Mouse (Mus musculus): ENCODE results near the gene Spata32. TPM values are rescaled to one million over a fixed set of nuclear protein-coding genes. Genes with fewer than 3 reads are reported as not detected.

Gene Spata32
- polyA plus RNA-seq, 1 experiment from 2014 or later, result 0.15 TPM

- no peak overlapping the region for H3K4me2 ChIP-seq (replicated peaks)
- WGBS, result 87% methylated on average over 4 of the region's 4 CpGs
Observed at GRCm38 (mm10) chr11:103219995-103220394, 1.8 kb upstream of the Spata32 start.

GRCm38 (mm10) chr11:103219259-103219658 lies 1.0 kb upstream of the Spata32 start:
- ATAC-seq (replicated peaks), result no peak
- H3K27ac ChIP-seq (replicated peaks), result no peak overlapping the region
- no peaks in the 10 kb centered on the region for H3K27me3 ChIP-seq
- H3K36me3 ChIP-seq, result peaks cover 15% of the 10 kb centered on the region; the same call in 1 of the 2 replicates
- no peaks in the 10 kb centered on the region for H3K9me3 ChIP-seq
- no peak overlapping the region for H3K9ac ChIP-seq (replicated peaks)
- no peak overlapping the region for H3K4me2 ChIP-seq (replicated peaks)
- peaks cover 7% of the 10 kb centered on the region for H3K4me1 ChIP-seq
- 91% methylated on average over 5 of the region's 5 CpGs for WGBS
- H3K4me3 ChIP-seq, result no peak overlapping the region

More at GRCm38 (mm10) chr11:103219995-103220394, 1.8 kb upstream of the Spata32 start:
- no peak overlapping the region for H3K27ac ChIP-seq (replicated peaks)
- no peak overlapping the region for H3K4me3 ChIP-seq
- no peaks in the 10 kb centered on the region for H3K9me3 ChIP-seq
- H3K27me3 ChIP-seq, result no peaks in the 10 kb centered on the region
- no peak for ATAC-seq (replicated peaks)
- H3K9ac ChIP-seq (replicated peaks), result no peak overlapping the region
- peaks cover 19% of the 10 kb centered on the region; the same call in 1 of the 2 replicates for H3K36me3 ChIP-seq
- H3K4me1 ChIP-seq, result peaks cover 7% of the 10 kb centered on the region

GRCm38 (mm10) chr11:103218517-103218901 lies 277 bp upstream of the Spata32 start:
- no peaks in the 10 kb centered on the region for H3K9me3 ChIP-seq
- H3K27me3 ChIP-seq, result no peaks in the 10 kb centered on the region
- H3K27ac ChIP-seq (replicated peaks), result peak overlapping the region; percentile 65
- peaks cover 12% of the 10 kb centered on the region; the same call in 1 of the 2 replicates for H3K36me3 ChIP-seq
- peak overlapping the region; percentile 78 for H3K9ac ChIP-seq (replicated peaks)
- 0 out of 2 replicates have a peak, but pooled peaks have one; percentile 29 for ATAC-seq (replicated peaks)
- H3K4me2 ChIP-seq (replicated peaks), result peak overlapping the region; percentile 100
- WGBS, result 18% methylated on average over 6 of the region's 6 CpGs
- H3K4me3 ChIP-seq, result peak overlapping the region; percentile 62
- H3K4me1 ChIP-seq, result peaks cover 7% of the 10 kb centered on the region

- no peak overlapping the region for H3K4me3 ChIP-seq
- 77% methylated on average over 1 of the region's 1 CpGs for WGBS
- peaks cover 7% of the 10 kb centered on the region for H3K4me1 ChIP-seq
- H3K36me3 ChIP-seq, result peaks cover under 1% of the 10 kb centered on the region; the same call in 1 of the 2 replicates
- H3K27me3 ChIP-seq, result no peaks in the 10 kb centered on the region
- no peak overlapping the region for H3K27ac ChIP-seq (replicated peaks)
- ATAC-seq (replicated peaks), result no peak
- no peak overlapping the region for H3K9ac ChIP-seq (replicated peaks)
- no peaks in the 10 kb centered on the region for H3K9me3 ChIP-seq
- no peak overlapping the region for H3K4me2 ChIP-seq (replicated peaks)
Observed at GRCm38 (mm10) chr11:103215355-103215754, 2.9 kb downstream of the Spata32 start.

GRCm38 (mm10) chr11:103213712-103214111 lies 4.5 kb downstream of the Spata32 start:
- WGBS, result 86% methylated on average over 5 of the region's 5 CpGs
- H3K4me2 ChIP-seq (replicated peaks), result no peak overlapping the region

GRCm38 (mm10) chr11:103210291-103210690 lies 7.9 kb downstream of the Spata32 start:
- 77% methylated on average over 8 of the region's 8 CpGs for WGBS
- H3K4me3 ChIP-seq, result no peak overlapping the region
- no peaks in the 10 kb centered on the region for H3K4me1 ChIP-seq
- H3K9ac ChIP-seq (replicated peaks), result no peak overlapping the region
- no peak overlapping the region for H3K27ac ChIP-seq (replicated peaks)
- H3K9me3 ChIP-seq, result no peaks in the 10 kb centered on the region
- H3K27me3 ChIP-seq, result no peaks in the 10 kb centered on the region
- no peak for ATAC-seq (replicated peaks)
- no peaks in the 10 kb centered on the region for H3K36me3 ChIP-seq
- H3K4me2 ChIP-seq (replicated peaks), result no peak overlapping the region

More at GRCm38 (mm10) chr11:103213712-103214111, 4.5 kb downstream of the Spata32 start:
- H3K9me3 ChIP-seq, result no peaks in the 10 kb centered on the region
- H3K9ac ChIP-seq (replicated peaks), result no peak overlapping the region
- H3K27ac ChIP-seq (replicated peaks), result no peak overlapping the region
- H3K36me3 ChIP-seq, result no peaks in the 10 kb centered on the region
- H3K4me1 ChIP-seq, result peaks cover 7% of the 10 kb centered on the region
- H3K4me3 ChIP-seq, result no peak overlapping the region
- no peaks in the 10 kb centered on the region for H3K27me3 ChIP-seq
- no peak for ATAC-seq (replicated peaks)

GRCm38 (mm10) chr11:103208458-103208857 lies 9.8 kb downstream of the Spata32 start, which contains the start of gene 1700023F06Rik:
1700023F06Rik (minus strand) TSS chr11:103208558.
- H3K4me1 ChIP-seq, result no peaks in the 10 kb centered on the region
- 76% methylated on average over 3 of the region's 3 CpGs for WGBS
- H3K36me3 ChIP-seq, result no peaks in the 10 kb centered on the region
- H3K27me3 ChIP-seq, result no peaks in the 10 kb centered on the region
- no peak within 1 kb of the TSS for H3K9ac ChIP-seq (replicated peaks)
- H3K4me2 ChIP-seq (replicated peaks), result no peak within 1 kb of the TSS
- ATAC-seq (replicated peaks), result no peak
- no peaks in the 10 kb centered on the region for H3K9me3 ChIP-seq
- H3K27ac ChIP-seq (replicated peaks), result no peak within 1 kb of the TSS
- no peak within 1 kb of the TSS for H3K4me3 ChIP-seq

- no peak for ATAC-seq (replicated peaks)
- Histone ChIP-seq H3K27me3 (no peaks in the 10 kb centered on the region), H3K9ac (replicated peaks) (no peak overlapping the region), H3K9me3 (no peaks in the 10 kb centered on the region), H3K27ac (replicated peaks) (no peak overlapping the region), H3K36me3 (no peaks in the 10 kb centered on the region), H3K4me1 (peaks cover 9% of the 10 kb centered on the region), H3K4me3 (no peak overlapping the region), H3K4me2 (replicated peaks) (no peak overlapping the region)
- 92% methylated on average over 6 of the region's 6 CpGs for WGBS
Observed at GRCm38 (mm10) chr11:103206203-103206602, 12.0 kb downstream of the Spata32 start.

GRCm38 (mm10) chr11:103202376-103202775 lies 15.9 kb downstream of the Spata32 start:
- no peak overlapping the region for H3K4me2 ChIP-seq (replicated peaks)
- no peak overlapping the region for H3K4me3 ChIP-seq
- no peaks in the 10 kb centered on the region for H3K9me3 ChIP-seq
- H3K9ac ChIP-seq (replicated peaks), result no peak overlapping the region
- no peaks in the 10 kb centered on the region for H3K36me3 ChIP-seq
- no peak for ATAC-seq (replicated peaks)
- H3K4me1 ChIP-seq, result peaks cover 32% of the 10 kb centered on the region
- H3K27me3 ChIP-seq, result peaks cover 13% of the 10 kb centered on the region; the same call in 1 of the 2 replicates
- no peak overlapping the region for H3K27ac ChIP-seq (replicated peaks)

- ATAC-seq (replicated peaks), result peak; percentile 55
- no peak overlapping the region for H3K4me3 ChIP-seq
- H3K36me3 ChIP-seq, result no peaks in the 10 kb centered on the region
- H3K27ac ChIP-seq (replicated peaks), result peak overlapping the region; percentile 58
- H3K4me2 ChIP-seq (replicated peaks), result no peak overlapping the region
- no peak overlapping the region for H3K9ac ChIP-seq (replicated peaks)
- no peaks in the 10 kb centered on the region for H3K9me3 ChIP-seq
- H3K27me3 ChIP-seq, result peaks cover 20% of the 10 kb centered on the region
- H3K4me1 ChIP-seq, result peaks cover 32% of the 10 kb centered on the region
- WGBS, result 6% methylated on average over 6 of the region's 6 CpGs
Observed at GRCm38 (mm10) chr11:103201664-103202063, 16.6 kb downstream of the Spata32 start.

- WGBS, result 2% methylated on average over 59 of the region's 59 CpGs
- Histone ChIP-seq H3K27ac (replicated peaks) (peak overlapping the region; percentile 53), H3K27me3 (peaks cover 43% of the 10 kb centered on the region), H3K36me3 (no peaks in the 10 kb centered on the region), H3K9ac (replicated peaks) (peak overlapping the region; percentile 56), H3K4me3 (peak overlapping the region; percentile 49), H3K4me1 (peaks cover 32% of the 10 kb centered on the region), H3K4me2 (replicated peaks) (peak overlapping the region; percentile 93), H3K9me3 (no peaks in the 10 kb centered on the region)
- peak; percentile 80 for ATAC-seq (replicated peaks)
Observed at GRCm38 (mm10) chr11:103198911-103199803, 19.1 kb downstream of the Spata32 start.

GRCm38 (mm10) chr11:103198339-103198738 lies 19.9 kb downstream of the Spata32 start:
- 4% methylated on average over 16 of the region's 16 CpGs for WGBS
- Histone ChIP-seq H3K27ac (replicated peaks) (peak overlapping the region; percentile 53; the same call in 1 of the 2 replicates), H3K9ac (replicated peaks) (no peak overlapping the region), H3K9me3 (no peaks in the 10 kb centered on the region), H3K4me1 (peaks cover 36% of the 10 kb centered on the region), H3K4me2 (replicated peaks) (peak overlapping the region; percentile 93), H3K4me3 (peak overlapping the region; percentile 49), H3K36me3 (no peaks in the 10 kb centered on the region), H3K27me3 (peaks cover 48% of the 10 kb centered on the region)
- no peak for ATAC-seq (replicated peaks)

Measured in forebrain, embryonic 15.5 days (tissue).